Mouse (Mus musculus) right cerebral cortex, adult 18-20 months (tissue): ENCODE data around the gene Hoxa5.

Experiments
- DNase-seq: peaks from one replicate; pipeline ENCODE4 v3.0.0; 2022; ENCODE audit warnings: mixed read lengths

The Hoxa5 gene

DNA sequence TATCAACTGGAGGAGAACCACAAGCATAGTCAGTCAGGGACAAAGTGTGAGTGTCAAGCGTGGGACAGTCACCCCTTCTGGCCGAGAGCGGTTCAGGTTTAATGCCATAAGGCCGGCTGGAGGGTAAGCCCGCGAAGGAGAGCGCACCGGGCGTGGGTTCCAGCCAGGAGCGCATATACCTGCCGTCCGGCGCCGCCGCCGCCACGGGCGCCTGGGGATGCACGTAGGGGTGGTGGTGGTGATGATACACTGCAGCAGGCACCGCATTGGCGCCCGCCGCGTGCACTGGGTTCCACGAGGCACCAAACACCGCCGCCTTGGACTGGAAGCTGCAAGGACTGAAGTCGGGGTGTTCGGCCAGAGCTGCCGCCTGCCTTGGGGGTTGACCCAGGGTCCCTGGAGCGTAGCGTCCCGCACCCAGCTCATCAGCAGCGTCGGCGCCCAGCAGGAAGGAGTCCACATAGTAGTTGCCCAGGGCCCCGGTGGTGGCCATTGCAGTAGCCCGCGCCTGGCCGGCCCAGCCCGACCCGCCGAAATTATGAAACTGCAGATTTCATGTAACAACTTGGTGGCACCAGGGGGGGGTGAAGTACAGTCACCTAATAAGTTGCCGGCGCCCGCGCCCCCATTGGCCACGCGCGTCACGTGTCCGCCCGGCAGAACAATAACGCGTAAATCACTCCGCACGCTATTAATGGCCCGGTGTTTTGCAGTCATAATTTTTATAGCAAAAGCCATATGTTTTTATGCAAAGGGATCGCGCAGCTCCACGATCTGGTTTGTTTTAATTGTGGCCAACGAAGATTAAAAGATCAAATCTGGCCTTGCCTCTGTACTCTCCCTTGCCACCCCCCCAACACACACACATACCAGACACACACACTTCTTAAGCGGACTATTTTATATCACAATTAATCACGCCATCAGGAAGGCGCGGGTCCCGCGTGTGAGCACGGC, 21.5 kb upstream of the Hoxa5 start:
- DNase-seq: no peak

DNA sequence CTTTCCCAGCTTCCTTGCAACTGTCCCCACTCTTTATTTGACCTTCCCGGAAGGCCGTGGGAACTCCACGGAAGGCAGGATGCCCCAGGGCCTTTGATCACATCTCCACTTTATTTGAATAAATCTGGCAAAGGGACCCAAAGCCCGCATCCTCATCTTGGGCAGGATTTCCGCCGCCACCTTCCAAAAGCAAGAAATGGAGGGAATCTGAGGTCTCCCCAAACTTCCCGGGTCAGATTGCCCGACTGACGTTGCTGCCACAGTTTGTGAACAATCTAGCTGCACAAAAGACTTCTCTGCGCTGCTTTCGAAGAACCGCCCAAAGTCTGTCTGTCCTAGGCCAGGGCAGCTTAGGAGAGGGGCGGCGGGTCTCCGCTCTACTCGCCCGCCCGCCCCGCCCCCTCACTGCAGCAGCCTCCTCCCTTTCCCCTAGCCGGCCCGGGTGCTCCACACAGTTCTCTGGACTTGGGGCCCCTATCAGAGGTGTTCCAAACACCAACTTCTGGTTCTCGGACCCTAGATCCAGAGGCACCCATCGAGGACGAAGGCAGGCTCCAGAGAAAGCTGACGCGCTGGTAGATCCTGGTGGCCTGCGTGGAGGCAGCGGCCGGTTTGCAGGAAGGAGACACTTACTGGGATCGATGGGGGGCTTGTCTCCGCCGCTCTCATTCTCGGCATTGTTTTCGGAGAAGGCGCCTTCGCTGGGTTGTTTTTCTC, 20.7 kb upstream of the Hoxa5 start:
- no peak for DNase-seq

DNA sequence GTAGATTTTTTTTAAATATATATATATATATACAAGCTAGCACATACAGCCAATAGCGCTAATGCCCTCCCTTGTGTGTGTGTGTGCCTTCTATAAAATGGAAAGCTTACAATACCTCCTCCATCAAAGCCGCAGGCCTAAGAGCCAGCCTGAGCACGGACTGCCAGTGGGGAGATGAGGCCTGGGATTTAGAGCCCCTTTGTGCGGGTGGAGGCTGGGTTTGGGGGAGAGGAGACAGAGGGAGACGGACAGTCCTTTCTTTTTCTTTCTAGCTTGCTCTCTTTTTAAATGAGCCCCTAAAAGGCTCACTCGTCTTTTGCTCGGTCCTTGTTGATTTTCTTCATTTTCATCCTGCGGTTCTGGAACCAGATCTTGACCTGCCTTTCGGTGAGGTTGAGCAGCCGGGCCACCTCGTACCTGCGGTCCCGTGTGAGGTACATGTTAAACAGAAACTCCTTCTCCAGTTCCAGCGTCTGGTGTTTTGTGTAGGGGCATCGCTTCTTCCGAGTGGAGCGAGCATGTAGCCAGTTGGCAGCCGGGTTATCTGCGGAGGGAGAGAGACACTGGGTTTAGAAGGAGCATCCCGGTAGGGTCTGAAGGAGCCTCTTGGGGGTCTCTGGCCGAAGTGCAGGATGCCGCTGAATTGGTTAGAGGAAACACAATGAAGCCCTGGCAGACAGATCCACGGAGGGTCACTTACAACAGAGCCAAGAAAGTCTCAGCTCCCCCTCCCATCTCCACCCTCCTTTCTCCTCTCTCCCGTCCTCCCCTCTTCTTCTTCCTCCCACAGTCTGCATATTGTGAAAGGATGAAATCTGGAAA, 19.8 kb upstream of the Hoxa5 start:
- no peak for DNase-seq

DNA sequence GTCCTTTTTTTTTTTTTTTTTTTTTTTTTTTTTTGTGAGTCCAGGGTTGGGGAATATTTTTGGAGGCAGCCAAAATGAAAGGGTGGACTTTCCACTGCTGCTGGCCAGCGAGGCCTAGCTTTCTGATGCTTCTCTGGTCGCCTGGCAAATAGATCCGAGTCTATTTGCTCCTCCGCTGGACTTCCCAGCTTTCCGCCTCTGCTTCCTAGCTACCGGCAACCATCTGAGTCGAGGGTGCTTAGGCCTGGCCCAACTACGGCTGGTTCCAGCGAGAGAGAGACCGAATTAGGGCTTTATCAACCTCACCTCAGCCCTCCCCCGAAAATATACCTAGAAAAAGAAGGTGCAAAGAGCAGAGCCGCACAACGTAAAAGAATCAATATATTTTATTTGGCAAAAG, 18.3 kb upstream of the Hoxa5 start:
- DNase-seq: no peak

DNA sequence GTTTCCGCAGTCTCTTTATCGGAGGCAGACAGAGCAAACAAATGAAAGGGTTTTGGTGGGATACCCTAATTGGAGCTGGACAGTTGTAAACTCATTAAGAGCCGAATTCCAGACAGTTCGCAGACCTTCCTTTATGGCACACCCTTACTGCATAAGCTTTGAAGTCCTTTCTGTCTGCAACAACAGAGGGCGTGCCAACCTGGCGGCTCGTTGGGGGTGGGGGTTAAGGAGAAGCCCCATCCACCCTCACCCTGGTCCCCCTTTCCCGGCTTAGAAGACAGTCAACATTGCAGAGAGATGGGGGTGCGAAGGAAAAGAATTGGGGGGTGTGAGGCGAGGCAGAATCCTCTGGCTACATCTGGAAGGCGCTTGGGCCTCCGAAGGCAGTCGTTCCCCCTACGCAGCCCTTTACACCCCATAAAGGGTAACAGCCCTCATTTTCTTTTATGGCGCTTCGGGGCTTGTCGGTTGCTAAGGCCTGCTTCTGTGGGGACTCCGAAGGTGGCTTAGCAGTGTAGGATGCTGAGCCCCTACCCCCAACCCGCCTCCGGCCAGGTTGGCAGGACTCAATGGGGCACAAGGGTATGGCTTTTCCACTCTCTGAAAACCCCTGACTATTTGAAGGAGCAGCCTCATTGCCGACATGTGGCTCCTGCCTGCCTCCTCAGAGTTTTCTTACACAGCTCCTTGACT, 17.8 kb upstream of the Hoxa5 start:
- no peak for DNase-seq

DNA sequence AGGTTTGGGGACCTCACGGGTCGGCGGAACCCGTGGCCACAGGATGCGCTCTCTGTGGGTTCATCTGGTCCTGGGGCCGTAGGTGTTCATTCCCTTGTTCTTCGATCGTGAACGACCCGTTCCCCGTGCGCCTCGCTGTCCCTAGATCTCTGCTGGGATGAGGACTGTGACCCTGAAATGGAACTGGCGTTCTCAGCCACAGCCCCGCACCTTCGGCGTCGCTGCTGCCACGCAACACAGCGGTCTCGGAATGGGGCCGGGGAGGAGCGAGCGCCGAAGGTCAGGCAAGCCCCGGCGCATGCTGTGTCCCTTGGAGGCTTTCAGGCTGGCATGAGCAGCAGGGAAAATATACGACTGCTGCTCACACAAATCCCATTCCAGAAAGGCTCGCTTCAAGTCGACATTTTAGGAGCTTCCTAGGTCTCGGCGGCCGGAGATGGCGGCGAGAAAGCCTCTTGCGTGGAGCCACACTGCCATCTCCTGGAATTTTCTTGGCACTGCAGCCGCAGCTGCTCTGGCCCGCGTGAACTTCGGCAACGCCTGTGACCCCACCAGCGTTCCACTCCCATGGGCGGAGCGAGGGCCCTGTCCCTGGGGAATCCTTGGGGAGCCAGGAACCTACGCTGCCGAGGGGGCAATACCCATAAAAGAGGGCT, 17.1 kb upstream of the Hoxa5 start, which contains the start of gene Hoxa7:
Gene Hoxa7 (minus strand): TSS at position 518 of the 656 bp plus-strand sequence.
- DNase-seq: peak; percentile 70

DNA sequence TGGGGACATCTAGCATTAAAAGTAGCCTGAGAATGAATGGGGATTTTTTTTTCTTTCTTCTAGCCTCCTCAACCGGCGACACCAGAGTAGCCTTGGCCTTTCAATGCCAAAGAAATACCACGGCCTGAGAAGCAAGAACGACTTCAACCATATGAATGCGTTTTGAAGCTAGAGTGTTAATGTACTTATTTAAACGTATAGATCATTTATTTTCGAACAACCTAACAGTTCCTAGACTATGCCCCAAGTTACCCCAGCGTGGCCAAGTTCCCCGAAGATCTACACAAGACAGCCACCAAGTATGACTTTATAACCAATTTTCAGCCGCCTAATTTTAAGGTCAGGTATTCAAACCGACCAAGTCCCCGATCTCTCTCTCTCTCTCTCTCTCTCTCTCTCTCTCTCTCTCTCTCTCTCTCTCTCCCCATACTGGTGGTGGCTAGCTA, 16.5 kb upstream of the Hoxa5 start:
- DNase-seq: no peak

DNA sequence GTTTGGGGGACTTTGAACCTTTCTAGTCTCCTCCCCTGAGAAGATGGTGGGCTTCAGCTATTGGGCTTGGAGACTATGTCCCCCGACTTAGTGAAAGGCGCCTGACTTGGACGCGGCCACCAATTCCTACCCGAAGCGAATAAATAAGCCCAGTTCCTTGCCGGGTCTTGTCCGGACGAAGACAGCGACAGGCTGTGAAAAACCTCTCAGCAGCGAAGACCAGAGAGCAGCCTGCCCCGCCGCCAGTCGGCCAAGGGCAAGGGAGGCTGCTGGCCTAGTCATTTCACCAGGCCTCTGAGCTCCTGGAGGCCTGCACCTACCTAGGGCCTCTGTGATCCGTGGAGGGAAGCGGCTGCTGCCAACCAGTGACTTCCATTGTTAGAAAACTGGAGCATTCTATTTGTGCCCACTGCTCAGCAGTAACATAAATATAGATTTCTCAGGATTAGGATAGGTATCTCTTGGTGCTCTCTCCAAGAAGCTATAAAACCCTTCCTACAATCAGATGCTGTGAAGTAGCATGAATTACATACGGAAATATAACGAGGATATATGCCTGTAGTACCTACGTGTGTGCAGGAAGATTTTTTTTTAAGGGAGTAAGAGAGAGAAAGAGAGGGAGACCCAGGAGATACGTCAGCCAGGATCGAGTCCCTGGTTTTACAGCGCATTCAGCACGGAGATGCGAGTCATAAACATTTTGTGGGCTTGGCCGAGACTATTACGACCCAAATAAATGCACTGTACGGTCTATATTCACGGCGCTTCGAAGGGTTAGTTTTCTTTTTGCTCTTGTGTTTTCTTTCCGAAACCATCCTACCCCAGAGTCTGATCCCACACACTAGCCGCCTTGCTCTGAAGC, 15.8 kb upstream of the Hoxa5 start:
- DNase-seq: no peak

DNA sequence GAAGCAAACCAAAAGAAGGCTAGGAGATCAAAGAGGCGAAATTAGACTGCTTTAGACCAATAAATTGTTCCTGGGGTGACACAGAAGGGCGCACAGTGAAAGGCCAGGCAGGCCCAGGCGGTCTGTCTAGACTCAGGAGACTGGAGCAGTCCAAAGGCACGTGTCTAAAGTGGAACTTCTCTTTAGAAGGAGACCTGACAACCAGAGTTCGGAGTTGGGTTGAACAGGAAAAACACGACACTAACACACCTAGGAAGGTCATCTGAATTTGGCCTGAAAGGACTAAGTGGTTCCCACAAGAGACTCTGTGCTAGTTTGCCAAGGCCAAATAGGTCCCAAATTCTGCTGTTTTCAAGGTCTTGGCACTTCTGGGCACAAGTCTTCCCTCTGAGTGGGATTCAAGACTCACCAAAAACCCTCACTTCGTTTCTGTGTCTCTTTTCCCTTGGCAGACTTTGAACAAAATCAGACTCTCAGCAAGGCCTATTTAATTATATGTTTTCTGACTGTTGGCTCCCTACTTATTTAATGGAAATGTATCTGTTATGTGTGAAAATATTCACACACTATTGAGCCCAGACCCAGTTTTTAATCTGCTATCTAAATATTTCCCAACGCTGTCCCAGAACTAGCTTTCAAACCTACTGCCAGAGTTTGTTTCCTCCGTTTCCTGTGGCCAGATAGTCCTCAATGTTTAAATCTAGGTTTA, 15.0 kb upstream of the Hoxa5 start:
- no peak for DNase-seq

DNA sequence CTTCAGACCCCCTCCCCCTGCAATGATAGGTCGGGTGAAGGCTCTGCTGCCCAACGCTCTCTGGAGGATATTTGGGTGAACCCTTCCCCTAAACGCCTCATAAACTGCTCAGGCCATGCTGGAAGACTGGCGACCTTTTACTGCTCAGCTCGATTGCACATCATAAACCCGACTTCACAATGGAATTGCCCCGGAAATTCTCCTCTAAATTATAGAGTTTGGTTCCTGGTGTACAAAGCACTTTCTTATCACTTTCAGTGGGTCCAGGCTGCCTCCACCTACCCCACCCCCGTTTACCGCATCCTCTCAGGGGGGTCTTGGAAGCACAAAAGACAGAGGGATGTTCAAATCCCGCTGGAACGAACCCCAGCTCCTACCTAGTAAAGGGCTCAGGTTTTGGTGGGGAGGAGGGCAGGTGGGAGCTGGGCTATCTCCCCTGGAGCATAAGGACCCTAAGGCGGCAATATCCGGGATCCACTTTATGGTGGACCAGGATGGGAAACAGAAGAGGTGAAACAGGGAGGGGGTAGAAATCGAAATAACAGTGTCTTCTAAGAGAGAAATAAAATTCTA, 14.3 kb upstream of the Hoxa5 start:
- no peak for DNase-seq

DNA sequence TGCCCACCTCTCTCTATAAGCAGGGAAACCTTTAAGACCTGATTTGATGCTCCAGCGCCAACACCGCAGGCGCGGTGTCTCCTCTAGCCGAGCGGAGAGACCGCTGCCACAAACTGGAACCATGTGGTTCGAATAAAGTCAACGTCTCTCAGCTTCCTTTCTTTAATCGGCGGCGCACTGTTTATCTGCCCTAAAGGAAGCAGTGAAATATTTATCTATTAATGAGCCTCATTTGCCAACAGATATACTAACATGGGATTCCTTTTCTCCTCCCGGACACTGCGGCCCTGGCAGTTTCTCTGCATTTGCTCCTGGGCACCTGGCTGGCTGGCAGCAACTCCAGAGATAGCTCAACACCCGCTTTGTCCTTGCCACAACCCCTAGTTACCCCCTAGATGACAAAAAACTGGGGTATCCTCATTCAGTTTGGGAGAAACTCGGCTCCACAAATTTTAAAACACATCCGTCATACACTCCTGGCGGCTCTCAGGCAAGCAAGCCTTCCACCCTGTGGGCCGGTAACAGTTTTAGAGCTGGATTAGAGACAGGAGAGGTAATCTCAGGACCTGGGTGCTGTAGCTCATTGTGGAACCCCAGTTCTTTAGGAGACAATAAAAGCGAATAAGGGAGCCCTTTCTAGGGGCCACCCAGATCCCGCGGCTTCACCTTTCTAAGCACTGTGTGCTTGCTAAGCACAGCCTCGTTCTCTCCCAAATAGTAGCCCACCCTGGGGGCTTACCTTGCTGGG, 13.7 kb upstream of the Hoxa5 start:
- DNase-seq: no peak

DNA sequence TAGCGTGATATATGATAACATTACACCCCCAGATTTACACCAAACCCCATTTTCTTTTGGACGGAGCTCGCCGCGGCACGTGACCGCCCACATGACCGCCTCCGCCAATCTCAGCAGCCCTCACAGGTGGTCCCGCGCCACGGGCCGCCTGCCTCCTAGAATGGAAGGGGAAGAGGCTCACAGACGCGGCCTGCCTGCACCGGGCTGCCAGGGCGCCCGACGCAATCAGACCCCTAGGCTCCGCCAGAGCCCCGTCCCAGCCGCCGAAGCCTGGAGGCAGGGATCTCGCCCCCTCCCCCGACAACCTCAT, 13.0 kb upstream of the Hoxa5 start:
- no peak for DNase-seq

DNA sequence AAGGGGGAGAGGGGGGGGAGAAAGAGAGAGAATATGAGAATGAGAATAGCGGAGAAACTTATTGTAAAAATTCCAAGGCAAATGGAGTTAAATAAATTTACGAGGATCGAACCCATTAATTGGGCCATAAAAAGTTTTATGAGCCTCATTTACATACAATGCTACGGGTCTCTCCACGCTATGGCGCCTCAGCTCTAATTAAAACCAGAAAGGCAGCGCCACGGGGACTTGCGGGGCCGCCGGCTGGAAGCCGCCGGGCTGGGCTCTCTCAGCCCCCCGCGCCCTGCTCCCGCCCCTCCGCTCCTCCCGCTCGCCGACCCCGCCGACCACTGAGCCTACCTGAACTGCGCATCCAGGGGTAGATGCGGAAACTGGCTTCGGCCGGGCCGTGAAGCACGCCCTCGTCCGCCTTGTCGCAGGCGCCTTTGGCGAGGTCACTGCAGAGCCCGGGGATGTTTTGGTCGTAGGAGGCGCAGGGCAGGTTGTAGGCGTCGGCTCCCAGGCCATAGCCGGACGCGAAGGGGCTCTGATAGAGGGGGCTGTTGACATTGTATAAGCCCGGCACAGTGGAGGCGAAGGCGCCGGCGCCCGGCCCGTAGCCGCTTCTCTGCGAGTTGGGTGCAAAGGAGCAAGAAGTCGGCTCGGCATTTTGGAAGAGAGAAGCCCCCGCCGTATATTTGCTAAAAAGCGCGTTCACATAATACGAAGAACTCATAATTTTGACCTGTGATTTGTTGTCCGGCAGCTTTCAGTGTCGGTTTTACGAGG, 12.5 kb upstream of the Hoxa5 start:
- no peak for DNase-seq

DNA sequence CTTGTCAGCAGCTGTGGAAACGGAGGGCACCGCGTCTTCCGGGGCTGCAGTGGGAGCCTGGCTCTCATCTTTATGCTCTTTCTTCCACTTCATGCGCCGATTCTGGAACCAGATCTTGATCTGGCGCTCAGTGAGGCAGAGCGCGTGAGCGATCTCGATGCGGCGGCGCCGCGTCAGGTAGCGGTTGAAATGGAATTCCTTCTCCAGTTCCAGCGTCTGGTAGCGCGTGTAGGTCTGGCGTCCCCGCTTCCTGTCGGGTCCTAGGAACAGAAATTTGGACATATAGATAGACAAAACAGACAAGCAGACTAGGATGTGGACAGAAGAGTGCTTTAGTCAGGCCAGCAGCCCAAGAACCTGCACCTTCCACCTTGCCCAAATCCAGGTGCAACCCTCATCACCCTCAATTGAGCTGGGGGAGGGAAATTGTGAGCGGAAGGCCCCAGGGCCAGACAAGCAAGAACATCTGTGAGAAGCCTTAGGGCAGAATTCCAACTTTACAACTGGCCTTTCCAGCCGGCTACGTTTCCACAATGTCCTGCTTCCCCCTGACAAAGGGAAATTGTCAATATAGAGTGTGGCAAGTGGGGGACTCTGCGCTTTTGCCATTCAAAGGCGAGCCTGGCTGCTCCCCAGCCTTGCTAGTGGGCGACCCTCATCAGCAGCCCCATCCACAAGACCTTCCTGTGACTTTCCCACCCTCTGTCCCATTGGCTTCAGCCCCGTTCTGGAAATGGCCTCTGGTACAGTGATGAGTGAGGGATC, 11.6 kb upstream of the Hoxa5 start:
- no peak for DNase-seq

DNA sequence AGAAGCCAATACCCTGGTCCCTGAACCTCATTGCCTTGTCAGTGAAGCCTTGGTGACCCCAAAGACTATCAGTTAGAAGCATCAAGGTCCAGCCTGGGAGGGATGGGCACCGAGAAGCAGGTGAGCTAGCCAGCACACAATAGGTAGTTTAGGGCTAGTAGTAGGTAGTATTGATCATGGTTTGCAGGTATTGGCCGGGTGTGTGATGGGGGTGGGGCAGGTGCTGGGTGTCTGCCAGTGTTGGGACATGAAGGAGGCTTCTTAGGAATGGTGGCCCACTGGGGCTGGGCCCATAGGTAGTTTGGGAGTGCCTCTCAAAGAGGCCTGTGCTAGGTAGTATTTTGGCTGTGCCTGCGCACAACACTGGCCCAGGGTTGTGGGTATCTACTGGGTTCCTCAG, 10.7 kb upstream of the Hoxa5 start:
- DNase-seq: no peak

DNA sequence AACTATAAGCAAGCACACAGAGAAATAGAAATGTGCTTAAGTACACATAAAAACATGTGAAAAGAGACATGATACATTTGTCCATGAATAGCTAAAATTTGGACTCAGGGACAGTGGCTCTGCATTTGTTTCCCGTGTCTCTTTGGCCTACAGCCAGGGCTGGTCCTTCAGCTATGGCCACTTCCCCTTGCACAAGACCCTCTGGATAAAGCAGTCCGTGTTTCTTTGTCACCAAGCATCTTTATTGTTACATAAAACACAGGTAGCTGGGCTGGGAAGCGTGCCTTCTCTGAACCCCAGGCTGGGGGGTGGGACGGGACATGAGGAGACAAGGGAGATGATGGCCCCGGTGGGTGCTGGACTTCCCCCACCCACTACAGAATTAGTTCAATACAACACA, 9.9 kb upstream of the Hoxa5 start:
- DNase-seq: no peak

DNA sequence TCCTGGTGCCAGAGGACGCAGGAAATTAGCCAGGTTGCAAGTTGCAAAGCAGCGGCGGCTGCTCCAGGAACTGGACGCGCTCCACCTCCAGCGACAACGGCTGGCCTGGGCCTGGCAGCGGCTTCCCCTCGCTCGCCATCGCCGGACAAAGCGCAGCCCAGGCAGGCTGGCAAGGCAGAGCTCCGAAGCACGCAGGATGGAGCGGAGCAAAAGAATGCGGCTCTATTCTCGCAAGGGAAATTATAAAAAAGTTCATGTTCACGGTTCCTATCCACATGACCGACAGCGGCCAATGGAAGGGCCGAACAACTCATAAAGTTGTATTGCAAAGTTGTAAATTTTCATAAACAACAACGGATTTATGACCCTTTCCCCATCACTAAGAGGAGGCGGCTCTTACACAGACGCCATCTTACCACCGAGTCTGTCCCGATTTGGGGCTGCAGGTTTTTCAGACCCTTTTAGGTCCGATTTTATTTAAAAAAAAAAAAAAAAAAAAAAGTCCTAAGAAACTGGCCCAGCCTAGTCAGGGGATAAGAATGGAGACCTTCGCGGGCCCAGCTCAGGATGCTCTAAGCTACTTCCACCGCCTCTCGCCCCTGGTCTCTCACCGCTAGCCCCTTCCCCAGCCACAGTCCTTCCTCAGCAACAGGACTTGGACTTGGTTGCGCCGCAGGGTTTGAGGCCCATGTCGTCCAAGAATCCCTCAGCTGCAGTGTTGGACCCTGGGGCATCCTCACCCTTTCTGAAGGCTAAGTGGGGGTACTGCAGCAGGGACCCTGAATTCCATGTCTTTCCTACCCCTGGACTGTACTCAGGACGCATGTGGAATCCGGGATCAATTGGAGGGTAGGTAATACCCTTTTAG, 9.0 kb upstream of the Hoxa5 start, which contains the start of the genes Hoxa3 and Gm28308:
Gene Hoxa3 (minus strand): TSS at position 218 of the 868 bp plus-strand sequence.
Gene Gm28308 (minus strand): TSS at position 221 of the 868 bp plus-strand sequence.
- DNase-seq: no peak
